Mouse (Mus musculus): ENCODE data around the gene S100b.

GRCm38 (mm10) chr10:76210806-76211205, 42.8 kb upstream of the S100b start:
- no peak for TF ChIP-seq POLR2A (IDR thresholded peaks at IDR 0.05; ENCODE audit: low read depth, low read length)
- TF ChIP-seq CTCF (conservative IDR thresholded peaks at IDR 0.05; ENCODE audit: insufficient read depth, insufficient read length, low read depth, low read length): no peak

All from kidney, adult 2 months (tissue).